Mouse (Mus musculus) intestine, postnatal 0 days (tissue): ENCODE results near the gene Prrg3. TPM values are rescaled to one million over a fixed set of nuclear protein-coding genes. Genes with fewer than 3 reads are reported as not detected.
A peak's percentile ranks its signal among the peaks of the same experiment; 100 is the strongest.
"Not testable (repeated sequence)": the region's sequence is repeated elsewhere in the genome, so short reads cannot be mapped to it uniquely, and the experiment has no call there.

Experiments used
- ATAC-seq: fragments of 200-750 bp; cut with Nextera tagmentation; 2 replicates; pipeline ENCODE4 v1.8.0; 2017; ENCODE audit warnings: mild to moderate bottlenecking, moderate TSS enrichment, moderate library complexity
- H3K27ac ChIP-seq: fragments of 300-500 bp; sonication (generic); 2 replicates; pipeline ENCODE4 v1.5.1; 2014; ENCODE audit warnings: mild to moderate bottlenecking, low read depth, low read length, moderate library complexity
- H3K27me3 ChIP-seq: fragments of 300-500 bp; sonication (generic); replicated peaks from 2 replicates; pipeline ENCODE4 v1.6.1; 2014; ENCODE audit warnings: low read length, mixed read lengths; ENCODE audit not compliant: control insufficient read depth, insufficient read depth
- H3K36me3 ChIP-seq: fragments of 300-500 bp; sonication (generic); 2 replicates; pipeline ENCODE4 v1.6.1; 2014; ENCODE audit warnings: mild to moderate bottlenecking, moderate library complexity; ENCODE audit not compliant: control insufficient read depth, insufficient read depth
- H3K4me1 ChIP-seq: fragments of 300-500 bp; sonication (generic); replicated peaks from 2 replicates; pipeline ENCODE4 v1.6.1; 2014; ENCODE audit warnings: antibody characterized with exemption, low read length, mixed read lengths; ENCODE audit not compliant: control insufficient read depth, insufficient read depth
- H3K4me2 ChIP-seq: fragments of 300-500 bp; sonication (generic); replicated peaks from 2 replicates; pipeline ENCODE4 v1.6.1; 2014; ENCODE audit warnings: low read depth, mild to moderate bottlenecking, moderate library complexity
- H3K4me3 ChIP-seq: fragments of 300-500 bp; sonication (generic); 2 replicates; pipeline ENCODE4 v1.5.1; 2014; ENCODE audit warnings: low read depth, low read length
- H3K9ac ChIP-seq: fragments of 300-500 bp; sonication (generic); 2 replicates; pipeline ENCODE4 v1.6.1; 2014; ENCODE audit warnings: mild to moderate bottlenecking, low read depth, low read length
- H3K9me3 ChIP-seq: fragments of 300-500 bp; sonication (generic); 2 replicates; pipeline ENCODE4 v1.6.1; 2016; ENCODE audit warnings: mixed run types; ENCODE audit not compliant: control insufficient read depth
- CTCF ChIP-seq: sonication (generic); IDR thresholded peaks from 2 replicates; pipeline ENCODE4 v1.5.1; 2016; ENCODE audit warnings: low read depth, mild to moderate bottlenecking, control low read depth, antibody characterized with exemption, moderate library complexity
- WGBS: fragments of 180-500 bp; shearing (Covaris S2); extraction: QIAGEN DNeasy Blood & Tissue Kit; methylation state at CpG from one replicate; pipeline ENCODE4 v1.1.7; 2014; 5-methylcytosine and 5-hydroxymethylcytosine counted together
- polyA plus RNA-seq: library from polyadenylated mRNA; unstranded; fragments of >200 nt; fragmentation: Nextera tagmentation; extraction: Ambion mirVana; gene quantifications from 2 replicates; pipeline ENCODE4 v1.2.1, GENCODE M21; 2015

The Prrg3 gene
- polyA plus RNA-seq, 1 experiment from 2014 or later: 2.0 TPM

DNA sequence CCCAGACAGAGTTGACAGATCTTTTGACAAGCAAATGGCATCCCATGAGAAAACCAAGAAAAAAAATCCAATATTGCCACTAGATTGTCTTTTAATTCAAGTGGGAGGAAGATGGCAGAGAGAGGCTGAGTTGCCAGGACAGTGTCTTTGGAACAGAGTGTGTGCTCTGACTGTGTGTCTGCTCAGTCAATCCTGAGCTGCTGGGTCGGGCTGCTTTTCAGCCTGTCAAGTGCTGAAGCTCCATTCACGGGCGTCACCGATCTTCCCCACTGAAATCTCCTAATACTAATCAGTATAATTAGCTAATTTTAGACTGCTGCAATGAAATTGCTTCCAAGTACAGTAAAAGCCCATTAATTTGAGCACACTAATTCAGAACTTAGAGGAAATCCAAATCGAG, 8.9 kb downstream of the Prrg3 start:
- no peaks in the 10 kb centered on the region for H3K9me3 ChIP-seq
- no peaks in the 10 kb centered on the region for H3K4me1 ChIP-seq
- no peak overlapping the region for H3K4me2 ChIP-seq
- no peak for ATAC-seq
- TF ChIP-seq CTCF: no peak
- H3K4me3 ChIP-seq: no peak overlapping the region
- WGBS: 80% methylated on average over 5 of the region's 5 CpGs
- H3K9ac ChIP-seq: no peak overlapping the region
- H3K27ac ChIP-seq: no peak overlapping the region
- no peaks in the 10 kb centered on the region for H3K36me3 ChIP-seq
- no peaks in the 10 kb centered on the region for H3K27me3 ChIP-seq

GRCm38 (mm10) chrX:71972686-71973085, 10.3 kb downstream of the Prrg3 start, which contains the start of gene Fate1:
Gene Fate1 (plus strand): TSS chrX:71972986.
- H3K9me3 ChIP-seq: no peaks in the 10 kb centered on the region
- no peaks in the 10 kb centered on the region for H3K27me3 ChIP-seq
- 64% methylated on average over 2 of the region's 2 CpGs for WGBS
- H3K27ac ChIP-seq: no peak within 1 kb of the TSS
- TF ChIP-seq CTCF: no peak
- H3K4me1 ChIP-seq: no peaks in the 10 kb centered on the region
- H3K9ac ChIP-seq: no peak within 1 kb of the TSS
- no peaks in the 10 kb centered on the region for H3K36me3 ChIP-seq
- no peak within 1 kb of the TSS for H3K4me3 ChIP-seq
- H3K4me2 ChIP-seq: no peak within 1 kb of the TSS
- ATAC-seq: no peak

DNA sequence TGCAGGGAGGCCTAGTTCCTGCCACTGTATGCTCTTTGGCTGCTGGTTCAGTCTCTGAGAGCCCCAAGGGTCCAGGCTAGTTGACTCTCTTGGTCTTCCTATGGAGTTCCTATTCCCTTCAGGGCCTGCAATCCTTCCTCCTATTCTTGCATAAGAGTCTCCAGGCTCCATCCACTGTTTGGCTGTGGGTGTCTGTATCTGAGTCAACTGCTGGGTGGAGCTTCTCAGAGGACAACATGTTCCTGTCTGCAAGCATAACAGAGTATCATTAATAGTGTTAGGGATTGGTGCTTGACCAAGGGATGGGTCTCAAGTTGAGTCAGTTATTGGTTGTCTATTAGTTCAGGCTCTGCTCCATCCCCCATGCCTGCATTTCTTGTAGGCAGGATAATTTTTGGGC, 15.3 kb downstream of the Prrg3 start:
- H3K36me3 ChIP-seq, H3K4me2 ChIP-seq, H3K9me3 ChIP-seq, H3K27me3 ChIP-seq, H3K9ac ChIP-seq, H3K4me1 ChIP-seq, ATAC-seq, H3K27ac ChIP-seq, H3K4me3 ChIP-seq: not testable (repeated sequence)

DNA sequence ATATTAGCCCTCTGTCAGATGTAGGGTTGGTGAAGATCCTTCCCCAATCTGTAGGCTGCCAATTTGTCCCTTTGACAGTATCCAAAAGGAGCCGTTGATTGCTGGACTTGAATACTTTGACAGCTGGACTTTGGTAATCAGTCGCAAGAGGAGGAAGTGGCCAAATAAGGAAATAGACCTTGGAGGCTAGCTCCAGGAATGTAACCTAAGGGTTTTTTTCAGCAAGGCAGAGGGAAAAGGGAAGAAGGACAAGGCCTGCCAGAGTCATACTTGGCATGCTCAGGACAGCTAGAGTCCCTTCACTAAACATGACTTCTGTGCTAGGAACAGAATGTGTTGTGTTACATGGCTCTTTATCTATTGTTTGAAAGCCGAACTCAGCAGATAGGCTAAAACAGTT, 18.0 kb downstream of the Prrg3 start:
- H3K4me1 ChIP-seq: no peaks in the 10 kb centered on the region
- no peak for ATAC-seq
- no peaks in the 10 kb centered on the region for H3K27me3 ChIP-seq
- H3K4me2 ChIP-seq: no peak overlapping the region
- no peak overlapping the region for H3K9ac ChIP-seq
- WGBS: 47% methylated on average over 3 of the region's 3 CpGs
- no peak for TF ChIP-seq CTCF
- no peaks in the 10 kb centered on the region for H3K9me3 ChIP-seq
- H3K27ac ChIP-seq: no peak overlapping the region
- H3K4me3 ChIP-seq: no peak overlapping the region
- no peaks in the 10 kb centered on the region for H3K36me3 ChIP-seq

GRCm38 (mm10) chrX:71981322-71981721, 18.9 kb downstream of the Prrg3 start:
- Histone ChIP-seq H3K9me3 (no peaks in the 10 kb centered on the region), H3K9ac (no peak overlapping the region), H3K36me3 (no peaks in the 10 kb centered on the region), H3K4me1 (no peaks in the 10 kb centered on the region), H3K27me3 (no peaks in the 10 kb centered on the region), H3K27ac (no peak overlapping the region), H3K4me3 (no peak overlapping the region), H3K4me2 (no peak overlapping the region)
- TF ChIP-seq CTCF: no peak
- ATAC-seq: no peak
- 57% methylated on average over 2 of the region's 2 CpGs for WGBS

GRCm38 (mm10) chrX:71983205-71983604, 20.8 kb downstream of the Prrg3 start:
- Histone ChIP-seq H3K27me3 (no peaks in the 10 kb centered on the region), H3K27ac (no peak overlapping the region), H3K4me2 (no peak overlapping the region), H3K36me3 (no peaks in the 10 kb centered on the region), H3K4me3 (no peak overlapping the region), H3K9me3 (no peaks in the 10 kb centered on the region), H3K9ac (no peak overlapping the region), H3K4me1 (no peaks in the 10 kb centered on the region)
- no peak for TF ChIP-seq CTCF
- 74% methylated on average over 2 of the region's 2 CpGs for WGBS
- ATAC-seq: no peak

GRCm38 (mm10) chrX:71983775-71984174, 21.4 kb downstream of the Prrg3 start:
- Histone ChIP-seq H3K4me1 (no peaks in the 10 kb centered on the region), H3K36me3 (no peaks in the 10 kb centered on the region), H3K27ac (no peak overlapping the region), H3K4me2 (no peak overlapping the region), H3K9me3 (no peaks in the 10 kb centered on the region), H3K27me3 (no peaks in the 10 kb centered on the region), H3K4me3 (no peak overlapping the region), H3K9ac (no peak overlapping the region)
- WGBS: 78% methylated on average over 1 of the region's 1 CpGs
- no peak for ATAC-seq
- peak; percentile 47 for TF ChIP-seq CTCF
